Mouse (Mus musculus) small intestine, adult 2 months (tissue): ENCODE data around the gene Cited4. TPM values are rescaled to one million over a fixed set of nuclear protein-coding genes. Genes with fewer than 3 reads are reported as not detected.

Experiments used
- H3K27ac ChIP-seq: fragments of 200-500 bp; 2 replicates; pipeline ENCODE4 v1.5.1; 2012; ENCODE audit warnings: low read depth, low read length, control low read depth, inconsistent platforms; ENCODE audit not compliant: insufficient read depth
- H3K27me3 ChIP-seq: fragments of 200-500 bp; 2 replicates; pipeline ENCODE4 v1.6.1; 2012; ENCODE audit warnings: mild to moderate bottlenecking, moderate library complexity, low read length, inconsistent platforms; ENCODE audit not compliant: control insufficient read depth, insufficient read depth
- H3K36me3 ChIP-seq: fragments of 200-500 bp; 2 replicates; pipeline ENCODE4 v1.6.1; 2012; ENCODE audit warnings: mild to moderate bottlenecking, low read length, control low read depth, inconsistent platforms; ENCODE audit not compliant: control insufficient read depth, insufficient read depth
- H3K4me1 ChIP-seq: fragments of 200-500 bp; 2 replicates; pipeline ENCODE4 v1.6.1; 2012; ENCODE audit warnings: low read length, inconsistent platforms, mixed read lengths; ENCODE audit not compliant: control insufficient read depth, insufficient read depth, insufficient read length
- H3K4me3 ChIP-seq: fragments of 200-500 bp; 2 replicates; pipeline ENCODE4 v1.5.1; 2012; ENCODE audit warnings: low read depth, mild to moderate bottlenecking, control low read depth, inconsistent platforms, low read length, moderate library complexity
- CTCF ChIP-seq: fragments of 200-500 bp; IDR thresholded peaks from 2 replicates; pipeline ENCODE4 v1.5.1; 2012; ENCODE audit warnings: low read depth, mild to moderate bottlenecking, control low read depth, inconsistent platforms, low read length, moderate library complexity, mixed read lengths; ENCODE audit not compliant: insufficient replicate concordance, insufficient read length; ENCODE audit errors: extremely low read depth
- POLR2A ChIP-seq: fragments of 200-500 bp; IDR thresholded peaks from 2 replicates; pipeline ENCODE4 v1.6.1; 2012; ENCODE audit warnings: low read depth, mild to moderate bottlenecking, control low read depth, inconsistent platforms, low read length, moderate library complexity
- WGBS: fragments of 180-500 bp; shearing (Covaris S2); methylation state at CpG from one replicate; pipeline ENCODE4 v1.1.7; 2018; 5-methylcytosine and 5-hydroxymethylcytosine counted together
- polyA plus RNA-seq: library from polyadenylated mRNA; depleted of rRNA; stranded (reverse); fragments of >200 nt; gene quantifications from 2 replicates; pipeline ENCODE4 v1.2.3, GENCODE M21; 2012; rRNA removed

Gene Cited4
- polyA plus RNA-seq, 1 experiment, result 18.6 TPM

GRCm38 (mm10) chr4:120713856-120714497 lies 47.6 kb downstream of the Cited4 start:
- 39% methylated on average over 6 of the region's 6 CpGs for WGBS
- H3K27ac ChIP-seq, result no peak overlapping the region
- no peaks in the 10 kb centered on the region for H3K27me3 ChIP-seq
- H3K36me3 ChIP-seq, result no peaks in the 10 kb centered on the region
- H3K4me1 ChIP-seq, result peaks cover 7% of the 10 kb centered on the region
- TF ChIP-seq CTCF (no peak), POLR2A (no peak)
- H3K4me3 ChIP-seq, result no peak overlapping the region

GRCm38 (mm10) chr4:120716141-120716571 lies 49.8 kb downstream of the Cited4 start:
- Histone ChIP-seq H3K36me3 (no peaks in the 10 kb centered on the region), H3K27me3 (no peaks in the 10 kb centered on the region), H3K4me1 (peaks cover 7% of the 10 kb centered on the region), H3K27ac (no peak overlapping the region), H3K4me3 (peak overlapping the region; percentile 50)
- TF ChIP-seq POLR2A, result no peak
- no peak for TF ChIP-seq CTCF
- WGBS, result 9% methylated on average over 12 of the region's 12 CpGs

GRCm38 (mm10) chr4:120716765-120717164 lies 50.4 kb downstream of the Cited4 start:
- no peak overlapping the region for H3K27ac ChIP-seq
- H3K4me1 ChIP-seq, result peaks cover 7% of the 10 kb centered on the region
- peak overlapping the region; percentile 50 for H3K4me3 ChIP-seq
- TF ChIP-seq POLR2A, result no peak
- no peak for TF ChIP-seq CTCF
- H3K27me3 ChIP-seq, result no peaks in the 10 kb centered on the region
- WGBS, result 29% methylated on average over 12 of the region's 12 CpGs
- no peaks in the 10 kb centered on the region for H3K36me3 ChIP-seq

Other genes with a start within 250 kb of the Cited4 start
- not detected in 2 replicates for gene Slfnl1, start 134.3 kb upstream of the Cited4 start, polyA plus RNA-seq
- gene Ctps, start 96.3 kb upstream of the Cited4 start, polyA plus RNA-seq, result 1.5 and 1.9 TPM in 2 replicates
- not detected in 2 replicates for gene Gm8439, start 77.8 kb upstream of the Cited4 start, polyA plus RNA-seq
- gene Kcnq4, start 82.0 kb downstream of the Cited4 start, polyA plus RNA-seq, result 3.0 and 4.3 TPM in 2 replicates
- 103 and 247 TPM in 2 replicates for gene Nfyc, start 165.0 kb downstream of the Cited4 start, polyA plus RNA-seq
- 0.30 and 0.51 TPM in 2 replicates for gene Rims3, start 188.2 kb downstream of the Cited4 start, polyA plus RNA-seq